25 mouse cellular contexts compared by ENCODE assay signal in the genomic region with DNA sequence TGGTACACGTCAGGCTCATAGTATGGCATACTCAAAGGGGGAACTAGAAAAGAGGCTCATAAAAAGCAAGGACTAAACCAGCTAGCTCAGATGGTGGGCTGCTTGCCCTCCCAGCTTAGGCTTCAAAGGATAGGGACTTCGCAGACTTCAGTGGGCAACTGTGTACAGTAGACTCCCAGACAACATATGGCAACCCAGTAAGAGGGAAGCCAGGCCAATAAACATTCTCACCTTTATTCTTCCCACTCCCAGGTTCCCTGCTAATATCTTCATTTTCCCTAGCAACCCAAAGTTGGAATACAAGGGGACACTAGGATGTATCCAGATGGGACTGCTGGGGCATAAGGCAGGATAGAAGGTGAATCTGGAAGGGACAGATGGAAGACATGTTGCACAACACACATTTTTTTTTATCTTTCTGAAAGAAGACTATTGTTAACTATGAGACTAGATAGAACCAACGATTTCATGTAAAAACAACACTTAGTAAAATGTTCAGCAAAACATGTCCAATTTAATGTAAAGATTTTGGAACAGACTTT.
DNase-seq lines count a peak whose midpoint lies in the region; ATAC-seq and TF ChIP-seq lines count a peak whose summit lies in the region.
"Had no signal": no experiment of that assay in that cellular context is flagged by ENCODE, and none has a peak within 500 bp of the region (broad histone marks: within the 10 kb centered on the region; RNA-seq: fewer than 3 reads in every experiment).

No protein-coding gene starts in this region.

- ATAC-seq in forebrain, embryonic 13.5 days = 0 out of 2 replicates have a peak, but pooled peaks have one; percentile 27
- no peak for ATAC-seq in forebrain, embryonic 11.5 days (replicated peaks; ENCODE audit: low FRiP score)
- ATAC-seq in heart, embryonic 13.5 days (ENCODE audit: extremely low read depth, insufficient number of reproducible peaks, low FRiP score, low TSS enrichment) = no peak
- no peak; the same call in 1 of the 2 replicates for ATAC-seq in midbrain, postnatal 0 days (ENCODE audit: low FRiP score)
- no peak for ATAC-seq in midbrain, embryonic 11.5 days (ENCODE audit: low FRiP score)
- ATAC-seq: liver, postnatal 0 days; lung, postnatal 0 days; midbrain, embryonic 16.5 days; Patski had no signal

- H3K9me3 ChIP-seq in forebrain, embryonic 13.5 days (replicated peaks) = no peaks in the 10 kb centered on the region
- H3K9me3 ChIP-seq in forebrain, embryonic 11.5 days (ENCODE audit: control insufficient read depth, low read length) = no peaks in the 10 kb centered on the region
- no peaks in the 10 kb centered on the region for H3K9me3 ChIP-seq in heart, embryonic 13.5 days
- no peaks in the 10 kb centered on the region for H3K9me3 ChIP-seq in midbrain, postnatal 0 days (ENCODE audit: low read length)
- no peaks in the 10 kb centered on the region for H3K9me3 ChIP-seq in midbrain, embryonic 11.5 days (ENCODE audit: control insufficient read depth, low read length)
- H3K9me3 ChIP-seq: embryonic facial prominence, embryonic 10.5 days; heart, embryonic 10.5 days; hindbrain, embryonic 12.5 days; neural tube, embryonic 15.5 days; stomach, embryonic 15.5 days had no signal

- H3K27me3 ChIP-seq in forebrain, embryonic 13.5 days = no peaks in the 10 kb centered on the region
- no peaks in the 10 kb centered on the region for H3K27me3 ChIP-seq in forebrain, embryonic 11.5 days (ENCODE audit: control insufficient read depth, insufficient read depth, low read length)
- no peaks in the 10 kb centered on the region for H3K27me3 ChIP-seq in heart, embryonic 13.5 days (replicated peaks)
- H3K27me3 ChIP-seq in midbrain, postnatal 0 days (ENCODE audit: insufficient read depth, low read length) = no peaks in the 10 kb centered on the region
- no peaks in the 10 kb centered on the region for H3K27me3 ChIP-seq in midbrain, embryonic 11.5 days (ENCODE audit: control insufficient read depth, insufficient read depth, low read length)
- H3K27me3 ChIP-seq: hindbrain, embryonic 12.5 days; neural tube, embryonic 15.5 days; Patski; stomach, embryonic 15.5 days had no signal

- H3K27ac ChIP-seq in forebrain, embryonic 13.5 days = no peak overlapping the region
- no peak overlapping the region for H3K27ac ChIP-seq in forebrain, embryonic 11.5 days (ENCODE audit: low read depth, low read length)
- 0 out of 2 replicates have a peak overlapping the region, but pooled peaks have one; percentile 45 for H3K27ac ChIP-seq in heart, embryonic 13.5 days (replicated peaks)
- no peak overlapping the region for H3K27ac ChIP-seq in midbrain, postnatal 0 days (ENCODE audit: low read depth, low read length)
- H3K27ac ChIP-seq in midbrain, embryonic 11.5 days (ENCODE audit: low read depth, low read length) = no peak overlapping the region
- H3K27ac ChIP-seq: embryonic facial prominence, embryonic 10.5 days; heart, embryonic 10.5 days; hindbrain, embryonic 12.5 days; kidney, postnatal 0 days; macrophage; neural tube, embryonic 15.5 days; stomach, embryonic 15.5 days had no signal

- no peak overlapping the region for H3K4me2 ChIP-seq in forebrain, embryonic 13.5 days
- H3K4me2 ChIP-seq in forebrain, embryonic 11.5 days (ENCODE audit: low read depth, low read length, severe bottlenecking) = no peak overlapping the region
- no peak overlapping the region for H3K4me2 ChIP-seq in heart, embryonic 13.5 days
- no peak overlapping the region for H3K4me2 ChIP-seq in midbrain, postnatal 0 days (ENCODE audit: low read depth, low read length, poor library complexity, severe bottlenecking)
- H3K4me2 ChIP-seq in midbrain, embryonic 11.5 days = no peak overlapping the region
- H3K4me2 ChIP-seq: hindbrain, embryonic 12.5 days; neural tube, embryonic 15.5 days; stomach, embryonic 15.5 days had no signal

- TF ChIP-seq CTCF in midbrain, postnatal 0 days (IDR thresholded peaks at IDR 0.05) = no peak

- H3K9ac ChIP-seq in forebrain, embryonic 13.5 days = no peak overlapping the region
- no peak overlapping the region for H3K9ac ChIP-seq in forebrain, embryonic 11.5 days (ENCODE audit: low read length)
- no peak overlapping the region for H3K9ac ChIP-seq in heart, embryonic 13.5 days
- no peak overlapping the region for H3K9ac ChIP-seq in midbrain, postnatal 0 days (replicated peaks; ENCODE audit: low read length, poor library complexity, severe bottlenecking)
- H3K9ac ChIP-seq in midbrain, embryonic 11.5 days (ENCODE audit: low read length) = no peak overlapping the region
- H3K9ac ChIP-seq: hindbrain, embryonic 12.5 days; liver, postnatal 0 days; neural tube, embryonic 15.5 days; stomach, embryonic 15.5 days had no signal

- WGBS in forebrain, embryonic 13.5 days = 85% methylated on average over 3 of the region's 3 CpGs
- WGBS in forebrain, embryonic 11.5 days = 88% methylated on average over 3 of the region's 3 CpGs
- WGBS in heart, embryonic 13.5 days = 70% methylated on average over 3 of the region's 3 CpGs
- WGBS in midbrain, postnatal 0 days = 89% methylated on average over 3 of the region's 3 CpGs
- WGBS in midbrain, embryonic 11.5 days = 78% methylated on average over 3 of the region's 3 CpGs

- H3K36me3 ChIP-seq in forebrain, embryonic 13.5 days (ENCODE audit: poor library complexity, severe bottlenecking) = no peaks in the 10 kb centered on the region
- H3K36me3 ChIP-seq in forebrain, embryonic 11.5 days (ENCODE audit: control insufficient read depth, insufficient read depth, low read length) = no peaks in the 10 kb centered on the region
- H3K36me3 ChIP-seq in heart, embryonic 13.5 days = no peaks in the 10 kb centered on the region
- H3K36me3 ChIP-seq in midbrain, postnatal 0 days (ENCODE audit: insufficient read depth, low read length) = no peaks in the 10 kb centered on the region
- H3K36me3 ChIP-seq in midbrain, embryonic 11.5 days (ENCODE audit: control insufficient read depth, insufficient read depth, low read length) = no peaks in the 10 kb centered on the region
- H3K36me3 ChIP-seq: embryonic facial prominence, embryonic 10.5 days; heart, embryonic 10.5 days; hindbrain, embryonic 12.5 days; neural tube, embryonic 15.5 days; stomach, embryonic 15.5 days had no signal

- no peak overlapping the region for H3K4me3 ChIP-seq in forebrain, embryonic 13.5 days
- no peak overlapping the region for H3K4me3 ChIP-seq in forebrain, embryonic 11.5 days (ENCODE audit: low read depth, low read length)
- no peak overlapping the region for H3K4me3 ChIP-seq in heart, embryonic 13.5 days
- H3K4me3 ChIP-seq in midbrain, postnatal 0 days (ENCODE audit: low read depth, low read length) = no peak overlapping the region
- no peak overlapping the region for H3K4me3 ChIP-seq in midbrain, embryonic 11.5 days (ENCODE audit: low read depth, low read length)
- H3K4me3 ChIP-seq: embryonic facial prominence, embryonic 10.5 days; heart, embryonic 10.5 days; hindbrain, embryonic 12.5 days; neural tube, embryonic 15.5 days; stomach, embryonic 15.5 days had no signal

- no peaks in the 10 kb centered on the region for H3K4me1 ChIP-seq in forebrain, embryonic 13.5 days
- H3K4me1 ChIP-seq in forebrain, embryonic 11.5 days (replicated peaks; ENCODE audit: control insufficient read depth, insufficient read depth, low read length) = no peaks in the 10 kb centered on the region
- H3K4me1 ChIP-seq in heart, embryonic 13.5 days = peaks cover 6% of the 10 kb centered on the region; the same call in 1 of the 2 replicates
- H3K4me1 ChIP-seq in midbrain, postnatal 0 days (ENCODE audit: insufficient read depth, low read length) = no peaks in the 10 kb centered on the region
- H3K4me1 ChIP-seq in midbrain, embryonic 11.5 days (ENCODE audit: control insufficient read depth, insufficient read depth, low read length) = no peaks in the 10 kb centered on the region
- H3K4me1 ChIP-seq: embryonic facial prominence, embryonic 10.5 days; heart, embryonic 10.5 days; hindbrain, embryonic 12.5 days; neural tube, embryonic 15.5 days; stomach, embryonic 15.5 days had no signal

- DNase-seq in forebrain, embryonic 11.5 days (ENCODE audit: low spot score) = no peak
- DNase-seq in heart, adult 18-20 months = no peak
- peak; percentile 54 for DNase-seq in midbrain, postnatal 0 days (ENCODE audit: low spot score)
- DNase-seq in midbrain, embryonic 11.5 days (ENCODE audit: low spot score, missing footprints) = no peak
- peak; percentile 40 for DNase-seq in telencephalon, adult 2 months (ENCODE audit: low read depth, low spot score)
- no peak for DNase-seq in urinary bladder, postnatal 14 days (ENCODE audit: low spot score)
- DNase-seq: adrenal gland, adult 2 months; cerebellum, adult 8-10 months; gastrocnemius, postnatal 36 days; kidney, adult 2 months; liver, postnatal 0 days; thymus, adult 18-20 months; thymus, postnatal 36 days had no signal

Comparison
In these comparisons a context has a peak if more than half of its experiments do, and no peak if none do; other contexts are left out.
1. DNase-seq: peak in midbrain, postnatal 0 days (single experiment) and telencephalon, adult 2 months (single experiment); none in forebrain, embryonic 11.5 days (single experiment), heart, adult 18-20 months (0 of 2), midbrain, embryonic 11.5 days (single experiment) and urinary bladder, postnatal 14 days (single experiment).